Mouse (Mus musculus) gastrocnemius, adult 18-20 months (tissue): ENCODE measurements around the gene Cwc25. TPM values are rescaled to one million over a fixed set of nuclear protein-coding genes. Genes with fewer than 3 reads are reported as not detected.
"Not testable (repeated sequence)": the region's sequence is repeated elsewhere in the genome, so short reads cannot be mapped to it uniquely, and the experiment has no call there.

ENCODE experiments used
- DNase-seq: peaks from one replicate; pipeline ENCODE4 v3.0.0; 2021; ENCODE audit warnings: low spot score
- total RNA-seq, 2 experiments: library from RNA; stranded (reverse); gene quantifications; 2 replicates each; pipeline ENCODE4 v1.2.3; 2021

Gene Cwc25
- total RNA-seq, 2 experiments from 2014 or later = 5.2 to 5.9 TPM

GRCm38 (mm10) chr11:97801409-97802193 is 35.2 kb upstream of the Cwc25 start:
- peak; percentile 53 for DNase-seq

GRCm38 (mm10) chr11:97800691-97801408 is 34.5 kb upstream of the Cwc25 start:
- no peak for DNase-seq

- peak; percentile 59 for DNase-seq
Observed at GRCm38 (mm10) chr11:97799994-97800690, 33.8 kb upstream of the Cwc25 start.

GRCm38 (mm10) chr11:97799146-97799993 is 33.0 kb upstream of the Cwc25 start:
- peak; percentile 86 for DNase-seq

- DNase-seq = peak; percentile 89
Observed at GRCm38 (mm10) chr11:97798782-97799145, 32.4 kb upstream of the Cwc25 start, which contains the start of gene Lasp1. Lasp1 (plus strand) TSS chr11:97799000.

- DNase-seq = no peak
Observed at GRCm38 (mm10) chr11:97798083-97798435, 31.7 kb upstream of the Cwc25 start.

- DNase-seq = peak; percentile 62
Observed at GRCm38 (mm10) chr11:97797369-97798082, 31.2 kb upstream of the Cwc25 start.

GRCm38 (mm10) chr11:97796910-97797309 is 30.6 kb upstream of the Cwc25 start:
- DNase-seq = peak; percentile 74

- peak; percentile 71 for DNase-seq
Observed at GRCm38 (mm10) chr11:97793165-97793564, 26.8 kb upstream of the Cwc25 start.

- not testable (repeated sequence) for DNase-seq
Observed at GRCm38 (mm10) chr11:97790778-97791438, 24.6 kb upstream of the Cwc25 start.

GRCm38 (mm10) chr11:97789727-97790126 is 23.4 kb upstream of the Cwc25 start:
- DNase-seq = no peak

- no peak for DNase-seq
Observed at GRCm38 (mm10) chr11:97787961-97788360, 21.6 kb upstream of the Cwc25 start.

GRCm38 (mm10) chr11:97782564-97782895 is 16.2 kb upstream of the Cwc25 start:
- DNase-seq = no peak

- DNase-seq = peak; percentile 99
Observed at GRCm38 (mm10) chr11:97781832-97782563, 15.6 kb upstream of the Cwc25 start, which contains the start of gene Rpl23. Rpl23 (minus strand) TSS chr11:97782437.

- DNase-seq = no peak
Observed at GRCm38 (mm10) chr11:97781478-97781831, 15.1 kb upstream of the Cwc25 start.

GRCm38 (mm10) chr11:97779968-97780701 is 13.8 kb upstream of the Cwc25 start:
- DNase-seq = no peak

GRCm38 (mm10) chr11:97778918-97779317 is 12.6 kb upstream of the Cwc25 start:
- no peak for DNase-seq

- no peak for DNase-seq
Observed at GRCm38 (mm10) chr11:97777129-97777529, 10.8 kb upstream of the Cwc25 start.
